Mouse (Mus musculus): ENCODE results near the gene Ppp1r21. TPM values are rescaled to one million over a fixed set of nuclear protein-coding genes. Genes with fewer than 3 reads are reported as not detected.

Gene Ppp1r21
- polyA plus RNA-seq, 1 experiment from 2014 or later = 9.7 TPM

DNA sequence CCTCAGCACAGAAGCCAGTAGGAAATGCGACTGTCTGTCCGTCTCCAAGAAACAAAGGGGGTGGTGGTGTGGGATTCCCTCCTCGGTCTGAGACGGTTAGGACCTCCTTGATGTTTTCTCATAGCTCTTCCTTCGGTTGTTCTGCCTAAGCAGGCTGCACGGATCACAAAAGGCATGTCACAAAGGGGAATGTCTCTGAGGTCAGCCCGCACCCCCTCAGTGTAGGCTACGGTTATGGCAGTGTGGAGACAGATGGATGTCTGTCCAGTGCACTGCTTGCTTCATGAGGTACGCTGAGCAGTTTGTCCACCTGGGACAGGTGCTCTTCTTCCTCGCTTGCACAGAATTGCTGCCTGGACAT, 35.2 kb upstream of the Ppp1r21 start:
- Histone ChIP-seq H3K27me3 (no peaks in the 10 kb centered on the region), H3K4me2 (no peak overlapping the region), H3K36me3 (replicated peaks) (peaks cover 32% of the 10 kb centered on the region), H3K4me1 (replicated peaks) (no peaks in the 10 kb centered on the region), H3K9ac (no peak overlapping the region), H3K9me3 (replicated peaks) (no peaks in the 10 kb centered on the region), H3K27ac (replicated peaks) (no peak overlapping the region), H3K4me3 (replicated peaks) (no peak overlapping the region)
- no peak for ATAC-seq (ENCODE audit: insufficient read depth)
- WGBS (ENCODE audit: insufficient replicate concordance) = 79% methylated on average over 10 of the region's 10 CpGs

DNA sequence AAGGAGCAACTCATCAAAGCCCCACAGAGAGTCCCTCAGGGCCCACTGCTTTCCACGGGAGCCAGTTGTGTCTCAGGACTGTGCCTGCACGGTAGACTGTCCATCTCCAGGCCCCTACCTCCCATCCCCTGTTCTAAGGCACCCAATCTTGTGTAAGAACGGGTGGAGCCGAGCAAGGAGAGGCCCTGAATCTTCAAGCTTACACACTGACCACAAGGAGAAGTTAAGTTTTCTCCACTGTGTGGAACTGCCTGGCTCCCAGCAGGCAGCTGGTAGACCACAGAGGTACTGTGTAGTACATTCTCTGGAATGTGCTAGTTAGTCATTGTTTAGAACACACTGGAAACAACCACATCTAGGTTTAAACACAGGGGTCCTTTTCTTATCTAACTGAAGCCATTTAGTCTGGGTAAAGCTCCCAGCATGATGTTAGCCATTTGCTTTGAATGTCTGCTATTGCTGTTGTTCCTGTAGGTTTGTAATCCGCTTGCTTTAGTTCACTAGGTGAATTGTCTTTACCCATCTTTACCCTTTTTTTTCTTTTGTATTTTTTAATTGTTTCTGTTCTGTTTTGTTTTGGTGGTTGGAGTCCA, 31.7 kb upstream of the Ppp1r21 start:
- 0 out of 2 replicates have a peak, but pooled peaks have one; percentile 34 for ATAC-seq (ENCODE audit: insufficient read depth)
- Histone ChIP-seq H3K27ac (replicated peaks) (0 out of 2 replicates have a peak overlapping the region, but pooled peaks have one; percentile 29), H3K4me3 (replicated peaks) (no peak overlapping the region), H3K27me3 (no peaks in the 10 kb centered on the region), H3K36me3 (replicated peaks) (0 out of 2 replicates have a peak, but pooled peaks cover 8% of the 10 kb centered on the region), H3K4me2 (no peak overlapping the region), H3K9ac (no peak overlapping the region), H3K9me3 (replicated peaks) (no peaks in the 10 kb centered on the region), H3K4me1 (replicated peaks) (no peaks in the 10 kb centered on the region)
- WGBS (ENCODE audit: insufficient replicate concordance) = 58% methylated on average over 5 of the region's 5 CpGs

- no peak for ATAC-seq (ENCODE audit: insufficient read depth)
- Histone ChIP-seq H3K9ac (no peak overlapping the region), H3K9me3 (replicated peaks) (no peaks in the 10 kb centered on the region), H3K36me3 (replicated peaks) (no peaks in the 10 kb centered on the region), H3K4me3 (replicated peaks) (no peak overlapping the region), H3K27me3 (no peaks in the 10 kb centered on the region), H3K4me2 (no peak overlapping the region), H3K4me1 (replicated peaks) (0 out of 2 replicates have a peak, but pooled peaks cover 2% of the 10 kb centered on the region), H3K27ac (replicated peaks) (no peak overlapping the region)
- WGBS (ENCODE audit: insufficient replicate concordance) = 81% methylated on average over 13 of the region's 13 CpGs
Measured at GRCm38 (mm10) chr17:88504056-88504455, 25.9 kb upstream of the Ppp1r21 start.

- Histone ChIP-seq H3K9ac (no peak overlapping the region), H3K4me1 (replicated peaks) (0 out of 2 replicates have a peak, but pooled peaks cover 5% of the 10 kb centered on the region), H3K4me3 (replicated peaks) (no peak overlapping the region), H3K36me3 (replicated peaks) (no peaks in the 10 kb centered on the region), H3K27ac (replicated peaks) (no peak overlapping the region), H3K27me3 (no peaks in the 10 kb centered on the region), H3K4me2 (no peak overlapping the region), H3K9me3 (replicated peaks) (no peaks in the 10 kb centered on the region)
- no peak for ATAC-seq (ENCODE audit: insufficient read depth)
- 38% methylated on average over 10 of the region's 10 CpGs for WGBS (ENCODE audit: insufficient replicate concordance)
Measured at GRCm38 (mm10) chr17:88505275-88505723, 24.6 kb upstream of the Ppp1r21 start.

- 81% methylated on average over 15 of the region's 15 CpGs for WGBS (ENCODE audit: insufficient replicate concordance)
- no peaks in the 10 kb centered on the region for H3K27me3 ChIP-seq
Measured at GRCm38 (mm10) chr17:88505941-88506340, 24.0 kb upstream of the Ppp1r21 start.

GRCm38 (mm10) chr17:88507376-88507775, 22.5 kb upstream of the Ppp1r21 start:
- no peaks in the 10 kb centered on the region for H3K27me3 ChIP-seq
- ATAC-seq (ENCODE audit: insufficient read depth) = no peak
- no peaks in the 10 kb centered on the region for H3K9me3 ChIP-seq (replicated peaks)
- H3K27ac ChIP-seq (replicated peaks) = no peak overlapping the region
- H3K36me3 ChIP-seq (replicated peaks) = no peaks in the 10 kb centered on the region
- no peak overlapping the region for H3K4me2 ChIP-seq
- no peak overlapping the region for H3K4me3 ChIP-seq (replicated peaks)
- H3K9ac ChIP-seq = no peak overlapping the region
- 62% methylated on average over 10 of the region's 10 CpGs for WGBS (ENCODE audit: insufficient replicate concordance)
- 0 out of 2 replicates have a peak, but pooled peaks cover 9% of the 10 kb centered on the region for H3K4me1 ChIP-seq (replicated peaks)

More at GRCm38 (mm10) chr17:88505941-88506340, 24.0 kb upstream of the Ppp1r21 start:
- Histone ChIP-seq H3K4me2 (no peak overlapping the region), H3K27ac (replicated peaks) (no peak overlapping the region), H3K9ac (no peak overlapping the region), H3K9me3 (replicated peaks) (no peaks in the 10 kb centered on the region), H3K36me3 (replicated peaks) (no peaks in the 10 kb centered on the region), H3K4me3 (replicated peaks) (no peak overlapping the region), H3K4me1 (replicated peaks) (0 out of 2 replicates have a peak, but pooled peaks cover 6% of the 10 kb centered on the region)
- no peak for ATAC-seq (ENCODE audit: insufficient read depth)

DNA sequence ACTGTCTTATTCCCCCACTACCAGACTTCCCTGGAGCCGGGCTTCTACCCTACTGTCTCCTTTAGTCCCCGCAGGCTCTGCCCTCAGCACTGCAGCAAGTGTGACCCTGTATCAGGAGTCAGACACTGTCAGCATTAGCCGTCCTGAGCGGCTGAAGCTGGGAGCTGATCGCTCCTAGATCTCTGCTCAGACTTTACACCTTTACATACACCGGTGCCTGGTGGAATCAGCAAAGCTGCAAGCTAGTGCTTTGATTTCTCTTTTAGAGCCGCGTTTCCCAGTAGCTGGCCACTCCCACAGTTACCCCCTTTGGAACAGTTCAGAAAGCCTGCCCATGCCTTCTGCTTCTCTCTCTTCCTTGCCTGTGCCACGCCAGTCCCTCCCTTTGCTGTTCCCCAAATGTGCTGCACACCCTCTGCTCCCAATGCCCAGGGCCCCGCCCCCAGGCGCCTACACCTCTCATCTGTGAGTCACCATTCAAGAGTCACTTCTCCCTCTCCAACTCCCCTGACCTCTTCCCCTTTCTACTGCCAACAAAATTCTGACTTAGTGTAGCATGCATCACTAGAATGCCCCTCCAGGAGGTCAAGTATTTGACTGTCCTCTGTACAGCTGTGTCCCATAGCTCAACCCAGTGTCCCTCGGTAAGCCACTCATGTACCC, 20.9 kb upstream of the Ppp1r21 start:
- Histone ChIP-seq H3K4me2 (peak overlapping the region; percentile 49), H3K9me3 (replicated peaks) (no peaks in the 10 kb centered on the region), H3K4me1 (replicated peaks) (0 out of 2 replicates have a peak, but pooled peaks cover 9% of the 10 kb centered on the region), H3K36me3 (replicated peaks) (no peaks in the 10 kb centered on the region), H3K9ac (no peak overlapping the region), H3K27me3 (no peaks in the 10 kb centered on the region), H3K27ac (replicated peaks) (no peak overlapping the region), H3K4me3 (replicated peaks) (0 out of 2 replicates have a peak overlapping the region, but pooled peaks have one; percentile 9)
- ATAC-seq (ENCODE audit: insufficient read depth) = peak; percentile 60
- WGBS (ENCODE audit: insufficient replicate concordance) = 16% methylated on average over 12 of the region's 12 CpGs

DNA sequence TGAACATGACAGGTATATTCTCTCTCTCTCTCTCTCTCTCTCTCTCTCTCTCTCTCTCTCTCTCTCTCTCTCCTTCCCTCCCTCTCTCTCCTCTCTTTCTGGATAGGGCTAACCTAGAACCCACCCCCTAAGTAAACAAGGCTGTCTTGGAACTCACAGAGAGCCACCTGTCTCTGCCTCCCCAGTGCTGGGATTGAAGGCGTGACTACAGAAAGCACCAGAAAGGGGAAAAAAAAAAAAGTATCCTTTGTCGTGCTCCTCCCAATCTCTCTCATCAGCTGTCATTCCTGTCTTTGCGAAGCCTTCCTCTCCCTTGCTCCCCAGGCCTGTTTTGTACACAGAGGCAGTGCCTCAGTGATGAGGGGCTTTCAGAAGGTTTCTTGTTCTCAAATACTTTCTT, 19.9 kb upstream of the Ppp1r21 start:
- 59% methylated on average over 3 of the region's 3 CpGs for WGBS (ENCODE audit: insufficient replicate concordance)
- ATAC-seq (ENCODE audit: insufficient read depth) = no peak

DNA sequence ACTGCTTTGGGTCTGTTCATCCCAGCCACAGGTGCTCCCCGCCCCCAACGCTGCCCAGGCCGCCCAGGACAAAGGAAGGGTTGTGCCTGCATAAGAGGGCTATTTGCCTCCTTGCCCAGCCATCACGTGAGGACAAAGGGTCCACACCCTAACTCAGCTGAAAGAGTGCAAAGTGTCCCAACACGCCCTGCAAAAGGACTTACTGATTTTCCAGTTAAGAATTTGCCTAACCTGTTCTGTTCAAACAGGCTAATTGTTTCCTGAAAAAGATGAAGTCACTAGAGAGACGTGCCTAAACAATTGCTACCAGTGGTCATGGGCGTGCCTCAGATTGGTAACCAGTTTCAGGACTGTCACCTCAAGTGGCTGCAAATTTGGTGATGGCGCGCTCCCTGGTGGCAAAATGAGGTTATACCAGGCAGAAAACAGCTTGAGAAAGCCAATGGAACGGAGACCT, 18.8 kb upstream of the Ppp1r21 start:
- Histone ChIP-seq H3K27me3 (no peaks in the 10 kb centered on the region), H3K9ac (no peak overlapping the region), H3K4me2 (no peak overlapping the region), H3K27ac (replicated peaks) (no peak overlapping the region), H3K4me1 (replicated peaks) (0 out of 2 replicates have a peak, but pooled peaks cover 9% of the 10 kb centered on the region), H3K4me3 (replicated peaks) (no peak overlapping the region), H3K36me3 (replicated peaks) (no peaks in the 10 kb centered on the region), H3K9me3 (replicated peaks) (no peaks in the 10 kb centered on the region)
- 19% methylated on average over 10 of the region's 10 CpGs for WGBS (ENCODE audit: insufficient replicate concordance)
- ATAC-seq (ENCODE audit: insufficient read depth) = peak; percentile 32; the same call in 1 of the 2 replicates

More for the DNA sequence above, 19.9 kb upstream of the Ppp1r21 start:
- 0 out of 2 replicates have a peak, but pooled peaks cover 9% of the 10 kb centered on the region for H3K4me1 ChIP-seq (replicated peaks)
- H3K36me3 ChIP-seq (replicated peaks) = no peaks in the 10 kb centered on the region
- H3K4me3 ChIP-seq (replicated peaks) = no peak overlapping the region
- H3K9ac ChIP-seq = no peak overlapping the region
- H3K27me3 ChIP-seq = no peaks in the 10 kb centered on the region
- H3K4me2 ChIP-seq = no peak overlapping the region
- H3K9me3 ChIP-seq (replicated peaks) = no peaks in the 10 kb centered on the region
- no peak overlapping the region for H3K27ac ChIP-seq (replicated peaks)

GRCm38 (mm10) chr17:88516477-88516876, 13.4 kb upstream of the Ppp1r21 start:
- 50% methylated on average over 7 of the region's 7 CpGs for WGBS (ENCODE audit: insufficient replicate concordance)
- no peak for ATAC-seq (ENCODE audit: insufficient read depth)
- Histone ChIP-seq H3K4me3 (replicated peaks) (no peak overlapping the region), H3K27ac (replicated peaks) (no peak overlapping the region), H3K27me3 (no peaks in the 10 kb centered on the region), H3K4me1 (replicated peaks) (no peaks in the 10 kb centered on the region), H3K36me3 (replicated peaks) (no peaks in the 10 kb centered on the region), H3K4me2 (no peak overlapping the region), H3K9ac (no peak overlapping the region), H3K9me3 (replicated peaks) (no peaks in the 10 kb centered on the region)

DNA sequence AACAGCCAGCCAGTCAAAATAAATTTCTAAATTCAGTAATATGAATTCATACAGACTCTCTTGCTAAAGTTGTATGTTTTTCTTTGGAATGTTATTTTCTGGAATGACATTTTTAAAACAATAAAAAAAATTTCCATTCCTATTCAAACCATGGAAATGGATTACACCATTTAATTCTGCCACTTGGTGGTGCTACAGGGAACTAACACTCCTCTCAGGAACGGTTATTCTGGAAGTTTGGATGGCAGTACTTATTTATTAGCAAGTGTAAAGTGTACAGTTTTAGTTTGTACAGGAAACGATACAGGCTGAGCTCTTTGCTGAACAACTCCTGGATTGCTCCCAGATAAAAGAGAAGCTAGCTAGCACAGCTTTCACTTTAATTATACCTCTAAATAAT, 2.1 kb upstream of the Ppp1r21 start:
- Histone ChIP-seq H3K4me1 (replicated peaks) (peaks cover 23% of the 10 kb centered on the region), H3K27me3 (peaks cover 3% of the 10 kb centered on the region; the same call in 1 of the 2 replicates)
- whole genome bisulfite sequencing (ENCODE audit: insufficient replicate concordance) = 24% methylated on average over 2 of the region's 2 CpGs

More for the DNA sequence above, 2.1 kb upstream of the Ppp1r21 start:
- no peaks in the 10 kb centered on the region for H3K9me3 ChIP-seq (replicated peaks)
- H3K27ac ChIP-seq (replicated peaks) = no peak overlapping the region
- no peak overlapping the region for H3K4me2 ChIP-seq
- no peak overlapping the region for H3K9ac ChIP-seq
- H3K4me3 ChIP-seq (replicated peaks) = no peak overlapping the region
- no peaks in the 10 kb centered on the region for H3K36me3 ChIP-seq (replicated peaks)
- no peak for ATAC-seq (ENCODE audit: insufficient read depth)
